Mouse (Mus musculus) stomach, postnatal 0 days (tissue): ENCODE results near the gene Tctex1d1. TPM values are rescaled to one million over a fixed set of nuclear protein-coding genes. Genes with fewer than 3 reads are reported as not detected.
A peak's percentile ranks its signal among the peaks of the same experiment; 100 is the strongest.

Experiments used
- ATAC-seq: fragments of 200-750 bp; cut with Nextera tagmentation; 2 replicates; pipeline ENCODE4 v1.8.0; 2017; ENCODE audit not compliant: low FRiP score, low TSS enrichment
- DNase-seq: peaks from one replicate; pipeline ENCODE4 v3.0.0-alpha.2; 2016; ENCODE audit warnings: low spot score
- H3K27ac ChIP-seq: fragments of 300-500 bp; sonication (generic); replicated peaks from 2 replicates; pipeline ENCODE4 v1.5.1; 2014; ENCODE audit warnings: mild to moderate bottlenecking, control low read depth
- H3K27me3 ChIP-seq: fragments of 300-500 bp; sonication (generic); 2 replicates; pipeline ENCODE4 v1.6.1; 2014; ENCODE audit warnings: low read length; ENCODE audit not compliant: control insufficient read depth, insufficient read depth
- H3K36me3 ChIP-seq: fragments of 300-500 bp; sonication (generic); 2 replicates; pipeline ENCODE4 v1.6.1; 2014; ENCODE audit warnings: low read length, mixed read lengths; ENCODE audit not compliant: control insufficient read depth, insufficient read depth
- H3K4me1 ChIP-seq: fragments of 300-500 bp; sonication (generic); replicated peaks from 2 replicates; pipeline ENCODE4 v1.6.1; 2014; ENCODE audit warnings: antibody characterized with exemption; ENCODE audit not compliant: control insufficient read depth, insufficient read depth
- H3K4me2 ChIP-seq: fragments of 300-500 bp; sonication (generic); replicated peaks from 2 replicates; pipeline ENCODE4 v1.6.1; 2014; ENCODE audit warnings: low read depth, mild to moderate bottlenecking, control low read depth, moderate library complexity
- H3K4me3 ChIP-seq: fragments of 300-500 bp; sonication (generic); 2 replicates; pipeline ENCODE4 v1.5.1; 2014; ENCODE audit warnings: low read depth, low read length, control low read depth
- H3K9ac ChIP-seq: fragments of 300-500 bp; sonication (generic); 2 replicates; pipeline ENCODE4 v1.6.1; 2014; ENCODE audit warnings: mild to moderate bottlenecking, low read length, control low read depth, mixed read lengths
- H3K9me3 ChIP-seq: fragments of 300-500 bp; sonication (generic); 2 replicates; pipeline ENCODE4 v1.6.1; 2016; ENCODE audit warnings: low read length; ENCODE audit not compliant: control insufficient read depth
- CTCF ChIP-seq: IDR thresholded peaks from 2 replicates; pipeline ENCODE4 v1.5.1; 2016; ENCODE audit warnings: antibody characterized with exemption, low read depth, mild to moderate bottlenecking, moderate library complexity
- EP300 ChIP-seq: optimal IDR thresholded peaks from 2 replicates; pipeline ENCODE3; 2016; ENCODE audit warnings: antibody characterized with exemption
- WGBS: fragments of 180-500 bp; shearing (Covaris S2); extraction: QIAGEN DNeasy Blood & Tissue Kit; methylation state at CpG from one replicate; pipeline ENCODE4 v1.1.7; 2014; 5-methylcytosine and 5-hydroxymethylcytosine counted together
- polyA plus RNA-seq: library from polyadenylated mRNA; unstranded; fragments of >200 nt; fragmentation: Nextera tagmentation; extraction: Ambion mirVana; gene quantifications from 2 replicates; pipeline ENCODE4 v1.2.1, GENCODE M21; 2015

Tctex1d1 gene
- polyA plus RNA-seq, 1 experiment from 2014 or later: 2.6 TPM

DNA sequence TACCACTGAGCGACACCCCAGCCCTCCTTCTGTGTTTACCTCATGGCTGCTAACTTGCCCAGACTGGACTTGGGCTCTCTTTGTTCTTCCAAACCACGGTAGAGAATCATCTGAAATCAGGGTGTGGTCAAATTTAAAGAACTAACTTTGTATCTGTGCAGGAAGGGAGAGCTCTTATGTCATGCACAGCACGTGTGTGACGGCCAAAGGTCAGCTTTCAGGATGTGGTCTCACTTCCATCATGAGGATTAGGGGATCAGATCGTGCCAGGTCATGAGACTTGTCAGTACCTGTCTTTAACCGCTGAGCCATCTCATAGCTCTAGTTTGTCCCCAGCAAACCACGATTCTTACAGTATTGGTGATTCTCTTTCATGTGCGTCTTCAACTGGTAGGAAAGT lies 3.3 kb downstream of the Tctex1d1 start:
- no peak for ATAC-seq
- Histone ChIP-seq H3K9ac (no peak overlapping the region), H3K27me3 (no peaks in the 10 kb centered on the region), H3K27ac (no peak overlapping the region), H3K36me3 (no peaks in the 10 kb centered on the region), H3K4me1 (no peaks in the 10 kb centered on the region), H3K4me3 (no peak overlapping the region), H3K9me3 (no peaks in the 10 kb centered on the region), H3K4me2 (no peak overlapping the region)
- 61% methylated on average over 8 of the region's 8 CpGs for WGBS
- no peak for DNase-seq
- no peak for TF ChIP-seq EP300
- no peak for TF ChIP-seq CTCF

DNA sequence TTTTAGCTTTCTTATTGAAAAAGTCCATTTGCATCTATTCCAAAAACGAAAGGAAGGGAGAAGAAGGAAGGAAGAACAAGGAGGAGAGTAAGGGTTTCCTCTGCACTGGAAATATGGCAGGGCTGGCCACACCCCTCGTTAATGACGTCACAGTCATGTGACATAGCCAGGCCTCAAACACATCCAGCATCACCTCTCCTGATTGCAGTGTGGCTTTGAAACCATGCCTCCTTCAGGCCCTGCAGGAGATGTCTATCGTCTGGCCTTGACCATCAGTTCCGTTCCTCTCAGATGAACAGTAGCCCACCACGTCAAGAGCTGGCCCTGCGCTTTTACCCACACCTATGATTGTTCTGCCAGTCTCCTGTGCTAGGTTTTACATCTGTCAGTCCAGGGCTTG lies 7.8 kb downstream of the Tctex1d1 start:
- H3K4me2 ChIP-seq: no peak overlapping the region
- H3K27me3 ChIP-seq: no peaks in the 10 kb centered on the region
- WGBS: 82% methylated on average over 7 of the region's 7 CpGs
- no peak overlapping the region for H3K4me3 ChIP-seq
- no peak overlapping the region for H3K27ac ChIP-seq
- no peak for DNase-seq
- TF ChIP-seq EP300 (no peak), CTCF (no peak)
- H3K9me3 ChIP-seq: no peaks in the 10 kb centered on the region
- H3K4me1 ChIP-seq: no peaks in the 10 kb centered on the region
- no peak for ATAC-seq
- H3K9ac ChIP-seq: no peak overlapping the region
- no peaks in the 10 kb centered on the region for H3K36me3 ChIP-seq

DNA sequence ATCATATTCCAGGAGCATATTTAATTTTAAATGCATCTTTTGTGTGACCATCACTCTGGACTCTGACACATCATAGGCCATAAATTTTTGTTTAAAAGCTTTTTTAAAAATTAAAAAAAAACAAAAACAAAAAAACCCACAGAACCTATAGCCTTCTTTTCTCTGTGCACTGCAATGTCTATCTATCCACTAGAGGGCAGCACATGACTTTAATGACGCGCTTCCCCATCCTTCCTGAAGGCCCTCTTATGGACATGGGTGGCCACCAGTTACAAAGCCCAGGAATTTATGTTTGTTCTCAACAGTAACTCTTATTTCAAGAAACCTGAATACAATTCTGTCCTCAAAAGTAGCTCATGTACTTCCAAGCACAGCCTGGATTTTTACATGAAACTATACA lies 8.5 kb downstream of the Tctex1d1 start:
- Histone ChIP-seq H3K27ac (no peak overlapping the region), H3K36me3 (no peaks in the 10 kb centered on the region), H3K9me3 (no peaks in the 10 kb centered on the region), H3K4me1 (no peaks in the 10 kb centered on the region), H3K27me3 (no peaks in the 10 kb centered on the region), H3K9ac (no peak overlapping the region), H3K4me2 (no peak overlapping the region), H3K4me3 (no peak overlapping the region)
- ATAC-seq (peak; percentile 61; the same call in 1 of the 2 replicates), DNase-seq (peak; percentile 38)
- 2% methylated on average over 2 of the region's 2 CpGs for WGBS
- TF ChIP-seq EP300 (no peak), CTCF (peak; percentile 93)

DNA sequence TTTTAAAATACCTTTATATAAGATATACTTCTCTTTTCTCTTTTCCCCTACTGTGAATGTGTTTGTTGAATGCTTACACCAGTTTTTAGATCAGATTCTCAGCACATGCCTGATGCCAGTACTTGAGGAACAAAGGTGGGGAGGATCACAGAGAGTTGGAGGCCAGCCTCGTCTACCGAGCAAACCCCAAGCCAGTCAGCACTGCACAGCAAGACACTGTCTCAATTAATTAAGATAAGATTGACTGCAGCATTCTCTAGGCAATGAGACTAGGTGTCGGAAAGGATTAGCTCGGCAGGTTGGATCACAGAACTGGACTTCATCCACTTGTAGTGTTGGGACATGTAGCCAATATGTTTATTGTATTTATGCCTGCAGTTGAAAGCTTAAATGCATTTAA lies 8.9 kb downstream of the Tctex1d1 start:
- DNase-seq (no peak), ATAC-seq (no peak)
- no peaks in the 10 kb centered on the region for H3K27me3 ChIP-seq
- WGBS: 70% methylated on average over 4 of the region's 4 CpGs
- no peak overlapping the region for H3K27ac ChIP-seq
- no peak overlapping the region for H3K9ac ChIP-seq
- H3K4me1 ChIP-seq: no peaks in the 10 kb centered on the region
- no peaks in the 10 kb centered on the region for H3K36me3 ChIP-seq
- H3K9me3 ChIP-seq: no peaks in the 10 kb centered on the region
- TF ChIP-seq EP300 (no peak), CTCF (no peak)
- H3K4me3 ChIP-seq: no peak overlapping the region
- H3K4me2 ChIP-seq: no peak overlapping the region

DNA sequence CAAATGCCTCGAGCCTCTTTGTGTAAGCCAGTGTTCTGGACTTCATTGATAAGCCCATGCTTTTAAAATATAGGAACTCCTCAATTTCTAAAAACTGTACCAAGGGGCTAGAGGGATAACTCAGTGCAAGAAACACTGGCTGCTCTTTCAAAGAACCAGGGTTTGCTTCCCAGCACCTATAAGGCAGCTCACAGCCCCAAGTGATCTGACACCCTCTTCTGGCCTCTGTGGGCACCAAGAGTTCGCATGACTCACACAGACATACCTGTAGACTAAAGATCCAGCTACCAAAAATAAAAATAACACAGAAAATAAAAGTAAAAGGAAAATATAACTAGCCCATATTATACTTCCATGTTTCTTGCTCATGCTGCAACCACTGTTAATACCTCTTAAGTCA lies 9.3 kb downstream of the Tctex1d1 start:
- Histone ChIP-seq H3K9me3 (no peaks in the 10 kb centered on the region), H3K27ac (no peak overlapping the region), H3K9ac (no peak overlapping the region), H3K4me3 (no peak overlapping the region), H3K36me3 (no peaks in the 10 kb centered on the region), H3K4me2 (no peak overlapping the region), H3K27me3 (no peaks in the 10 kb centered on the region), H3K4me1 (no peaks in the 10 kb centered on the region)
- no peak for DNase-seq
- TF ChIP-seq EP300 (no peak), CTCF (no peak)
- 81% methylated on average over 2 of the region's 2 CpGs for WGBS
- ATAC-seq: no peak

DNA sequence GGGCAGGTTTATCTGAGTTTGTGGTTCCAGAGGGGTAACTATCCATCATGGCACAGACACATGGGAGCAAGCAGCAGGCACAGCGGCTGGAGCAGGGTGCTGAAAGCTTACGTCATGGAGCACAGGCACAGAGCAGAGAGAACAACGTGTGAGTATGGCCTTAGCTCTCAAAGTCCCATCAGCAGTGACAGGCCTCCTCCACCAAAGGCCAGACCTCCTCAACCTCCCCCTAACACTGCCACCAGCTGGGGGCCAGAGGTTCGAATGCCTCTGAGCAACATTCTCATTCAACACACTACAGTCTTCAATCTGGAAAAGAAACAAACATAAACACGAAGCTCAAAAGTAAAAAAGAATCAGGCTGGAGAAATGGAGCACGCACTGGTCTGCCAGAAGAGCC lies 10.1 kb downstream of the Tctex1d1 start:
- WGBS: 73% methylated on average over 6 of the region's 6 CpGs

More for the DNA sequence above, 10.1 kb downstream of the Tctex1d1 start:
- Histone ChIP-seq H3K27ac (no peak overlapping the region), H3K4me2 (no peak overlapping the region), H3K4me1 (no peaks in the 10 kb centered on the region), H3K36me3 (no peaks in the 10 kb centered on the region), H3K9me3 (no peaks in the 10 kb centered on the region), H3K9ac (no peak overlapping the region), H3K4me3 (no peak overlapping the region), H3K27me3 (no peaks in the 10 kb centered on the region)
- ATAC-seq (no peak), DNase-seq (no peak)
- TF ChIP-seq CTCF: no peak
- no peak for TF ChIP-seq EP300
